Mouse (Mus musculus) c-Kit-positive CD71-positive TER-119-negative erythroid progenitor cells, embryonic 14.5 days (primary cell): Measurements from ENCODE around the gene Hoxd10.
A peak's percentile ranks its signal among the peaks of the same experiment; 100 is the strongest.

Experiments used
- DNase-seq: peaks from one replicate; pipeline ENCODE4 v3.0.0-alpha.2; 2013; ENCODE audit warnings: low read depth

The Hoxd10 gene

GRCm38 (mm10) chr2:74680561-74681398, 10.9 kb upstream of the Hoxd10 start:
- DNase-seq = no peak

GRCm38 (mm10) chr2:74681594-74682531, 9.9 kb upstream of the Hoxd10 start:
- no peak for DNase-seq

- DNase-seq = no peak
These were observed 8.9 kb upstream of the Hoxd10 start for GRCm38 (mm10) chr2:74682796-74683195.

- no peak for DNase-seq
These were observed 8.2 kb upstream of the Hoxd10 start for GRCm38 (mm10) chr2:74683471-74683951.

GRCm38 (mm10) chr2:74684106-74684505, 7.6 kb upstream of the Hoxd10 start:
- DNase-seq = no peak

- no peak for DNase-seq
These were observed 6.6 kb upstream of the Hoxd10 start for GRCm38 (mm10) chr2:74685059-74685603.

GRCm38 (mm10) chr2:74686301-74686987, 5.3 kb upstream of the Hoxd10 start:
- peak; percentile 25 for DNase-seq

- no peak for DNase-seq
These were observed 4.6 kb upstream of the Hoxd10 start for GRCm38 (mm10) chr2:74686988-74687697.

GRCm38 (mm10) chr2:74687698-74688555, 3.8 kb upstream of the Hoxd10 start:
- DNase-seq = no peak

- no peak for DNase-seq
These were observed 2.7 kb upstream of the Hoxd10 start for GRCm38 (mm10) chr2:74688795-74689573.

- DNase-seq = no peak
These were observed 2.0 kb upstream of the Hoxd10 start for GRCm38 (mm10) chr2:74689574-74690337.

GRCm38 (mm10) chr2:74690338-74690716, 1.4 kb upstream of the Hoxd10 start:
- no peak for DNase-seq

- no peak for DNase-seq
These were observed 477 bp downstream of the Hoxd10 start for GRCm38 (mm10) chr2:74691995-74692807.

GRCm38 (mm10) chr2:74692808-74693431, 1.2 kb downstream of the Hoxd10 start:
- DNase-seq = no peak

GRCm38 (mm10) chr2:74693432-74693827, 1.7 kb downstream of the Hoxd10 start:
- DNase-seq = no peak

- DNase-seq = peak; percentile 21
These were observed 2.3 kb downstream of the Hoxd10 start for GRCm38 (mm10) chr2:74694066-74694465.

- DNase-seq = no peak
These were observed 3.7 kb downstream of the Hoxd10 start for GRCm38 (mm10) chr2:74695383-74695782.
